ENCODE assay signal across 12 mouse cellular contexts in genomic region chr9:44565367-44565766, GRCm38 (mm10). TPM values are rescaled to one million over a fixed set of nuclear protein-coding genes. Genes with fewer than 3 reads are reported as not detected.
DNase-seq lines count a peak whose midpoint lies in the region; ATAC-seq and TF ChIP-seq lines count a peak whose summit lies in the region.
"Had no signal": no experiment of that assay in that cellular context is flagged by ENCODE, and none has a peak within 500 bp of the region (broad histone marks: within the 10 kb centered on the region; RNA-seq: fewer than 3 reads in every experiment).

No protein-coding gene starts in this region.

- no peaks in the 10 kb centered on the region for H3K4me1 ChIP-seq in kidney, postnatal 0 days (replicated peaks; ENCODE audit: insufficient read depth, low read length)
- peaks cover 36% of the 10 kb centered on the region for H3K4me1 ChIP-seq in liver, postnatal 0 days (ENCODE audit: insufficient read depth)
- H3K4me1 ChIP-seq: embryonic facial prominence, embryonic 13.5 days had no signal

- H3K9ac ChIP-seq in kidney, postnatal 0 days (ENCODE audit: low read depth, low read length), result no peak overlapping the region
- peak overlapping the region; percentile 42; the same call in 1 of the 2 replicates for H3K9ac ChIP-seq in liver, postnatal 0 days (replicated peaks)
- H3K9ac ChIP-seq: embryonic facial prominence, embryonic 13.5 days; neural tube, embryonic 13.5 days had no signal

- no peak overlapping the region for H3K4me2 ChIP-seq in kidney, postnatal 0 days (ENCODE audit: low read length)
- peak overlapping the region; percentile 58 for H3K4me2 ChIP-seq in liver, postnatal 0 days (ENCODE audit: low read depth, low read length)
- H3K4me2 ChIP-seq: embryonic facial prominence, embryonic 13.5 days; neural tube, embryonic 13.5 days had no signal

- TF ChIP-seq CTCF in kidney, postnatal 0 days (IDR thresholded peaks at IDR 0.05; ENCODE audit: low read depth), result no peak
- TF ChIP-seq CTCF in liver, postnatal 0 days (IDR thresholded peaks at IDR 0.05; ENCODE audit: low read depth), result peak; percentile 41; the same call in 1 of the 2 replicates

- no peak overlapping the region for H3K4me3 ChIP-seq in kidney, postnatal 0 days (replicated peaks; ENCODE audit: low read depth, low read length)
- no peak overlapping the region for H3K4me3 ChIP-seq in liver, postnatal 0 days (ENCODE audit: low read depth, low read length)
- H3K4me3 ChIP-seq: embryonic facial prominence, embryonic 13.5 days; neural tube, embryonic 13.5 days had no signal

- peak; percentile 82 for TF ChIP-seq EP300 in liver, postnatal 0 days (IDR thresholded peaks at IDR 0.05; ENCODE audit: low read depth)

- no peaks in the 10 kb centered on the region for H3K36me3 ChIP-seq in kidney, postnatal 0 days (ENCODE audit: insufficient read depth, low read length)
- H3K36me3 ChIP-seq in liver, postnatal 0 days (replicated peaks; ENCODE audit: insufficient read depth, low read length), result no peaks in the 10 kb centered on the region
- H3K36me3 ChIP-seq: embryonic facial prominence, embryonic 13.5 days; neural tube, embryonic 13.5 days had no signal

- no peak for ATAC-seq in kidney, postnatal 0 days (replicated peaks; ENCODE audit: low FRiP score, low read depth)
- ATAC-seq in liver, postnatal 0 days, result peak; percentile 67
- ATAC-seq: activated CD4-positive, CD25-positive, alpha-beta regulatory T cell, adult 4 months had no signal

- 55% methylated on average over 6 of the region's 6 CpGs for WGBS in kidney, postnatal 0 days
- WGBS in liver, postnatal 0 days (ENCODE audit: insufficient replicate concordance), result 36% methylated on average over 6 of the region's 6 CpGs

- H3K27ac ChIP-seq in kidney, postnatal 0 days, result no peak overlapping the region
- H3K27ac ChIP-seq in liver, postnatal 0 days (ENCODE audit: low read depth), result peak overlapping the region; percentile 63
- H3K27ac ChIP-seq: embryonic facial prominence, embryonic 13.5 days; neural tube, embryonic 13.5 days had no signal

- no peaks in the 10 kb centered on the region for H3K9me3 ChIP-seq in kidney, postnatal 0 days (replicated peaks; ENCODE audit: low read length)
- no peaks in the 10 kb centered on the region for H3K9me3 ChIP-seq in liver, postnatal 0 days (ENCODE audit: low read length)
- H3K9me3 ChIP-seq: embryonic facial prominence, embryonic 13.5 days; neural tube, embryonic 13.5 days had no signal

- no peaks in the 10 kb centered on the region for H3K27me3 ChIP-seq in kidney, postnatal 0 days (ENCODE audit: insufficient read depth, low read length)
- H3K27me3 ChIP-seq in liver, postnatal 0 days (ENCODE audit: insufficient read depth, low read length), result no peaks in the 10 kb centered on the region
- H3K27me3 ChIP-seq: embryonic facial prominence, embryonic 13.5 days; neural tube, embryonic 13.5 days had no signal

- DNase-seq in kidney, postnatal 0 days (ENCODE audit: low spot score), result peak; percentile 28
- no peak for DNase-seq in kidney, adult 8-10 months
- DNase-seq in MEL-GATA-1-ER (ENCODE audit: extremely low read depth, low read depth), result peak; percentile 95
- DNase-seq in c-Kit-positive CD71-positive TER-119-negative erythroid progenitor cells, embryonic 14.5 days (ENCODE audit: low read depth), result peak; percentile 70
- DNase-seq in liver, postnatal 0 days, result no peak
- DNase-seq in right cerebral cortex, adult 18-20 months, result no peak
- DNase-seq in left cerebral cortex, adult 9 months (ENCODE audit: low spot score in 2 of 2), result no peak
- DNase-seq: lung, adult 2 months; thymus, adult 2 months had no signal

RNA-seq across cellular contexts. Expression of gene Cxcr5, which starts 3.7 kb away (rescaled TPM):
- 0.05 TPM in 1 of 2 replicates, not detected in the other for polyA plus RNA-seq in kidney, postnatal 0 days (2015; fragmentation: Nextera tagmentation; extraction: Ambion mirVana)
- 0.32 and 0.55 TPM in 2 replicates for polyA plus RNA-seq in liver, postnatal 0 days (2015; fragmentation: Nextera tagmentation; extraction: Ambion mirVana)
- polyA plus RNA-seq: neural tube, embryonic 13.5 days had no signal

RNA-seq across cellular contexts. Expression of gene Ddx6, which starts 39.3 kb away (rescaled TPM):
- polyA plus RNA-seq in kidney, postnatal 0 days (2015; fragmentation: Nextera tagmentation; extraction: Ambion mirVana), result 13.8 and 14.9 TPM in 2 replicates
- polyA plus RNA-seq in liver, postnatal 0 days (2015; fragmentation: Nextera tagmentation; extraction: Ambion mirVana), result 5.3 and 6.3 TPM in 2 replicates

Comparison
In these comparisons a context has a peak if more than half of its experiments do, and no peak if none do; other contexts are left out.
1. DNase-seq: peak in kidney, postnatal 0 days (single experiment), MEL-GATA-1-ER (single experiment) and c-Kit-positive CD71-positive TER-119-negative erythroid progenitor cells, embryonic 14.5 days (single experiment); none in kidney, adult 8-10 months (0 of 2), liver, postnatal 0 days (single experiment), right cerebral cortex, adult 18-20 months (single experiment) and left cerebral cortex, adult 9 months (0 of 2).